Mouse (Mus musculus) lung, postnatal 36 days (tissue): ENCODE data around the gene Ttc28.

Experiments
- DNase-seq: peaks from one replicate; pipeline ENCODE4 v3.0.0; 2022; ENCODE audit warnings: mixed read lengths

Gene Ttc28

DNA sequence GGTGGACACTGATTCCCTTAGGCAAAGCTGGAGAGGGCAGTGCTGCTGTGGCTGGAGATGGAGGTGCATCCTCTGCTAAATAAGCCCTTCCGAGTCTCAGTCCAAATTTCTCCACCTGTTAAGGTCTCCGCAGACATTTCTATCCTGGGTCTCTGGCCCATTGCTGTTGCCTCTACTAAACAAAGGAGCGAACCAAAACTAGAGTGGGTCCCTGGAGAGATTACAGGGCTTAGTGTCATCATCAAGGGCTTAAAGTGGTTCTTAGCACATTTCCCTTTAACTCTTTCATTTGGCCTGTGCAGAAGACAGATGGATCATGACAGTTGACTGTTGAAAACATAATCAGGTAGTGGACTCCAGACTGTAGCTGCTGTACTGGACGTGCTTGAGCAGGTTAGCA lies 9.0 kb downstream of the Ttc28 start:
- no peak for DNase-seq

DNA sequence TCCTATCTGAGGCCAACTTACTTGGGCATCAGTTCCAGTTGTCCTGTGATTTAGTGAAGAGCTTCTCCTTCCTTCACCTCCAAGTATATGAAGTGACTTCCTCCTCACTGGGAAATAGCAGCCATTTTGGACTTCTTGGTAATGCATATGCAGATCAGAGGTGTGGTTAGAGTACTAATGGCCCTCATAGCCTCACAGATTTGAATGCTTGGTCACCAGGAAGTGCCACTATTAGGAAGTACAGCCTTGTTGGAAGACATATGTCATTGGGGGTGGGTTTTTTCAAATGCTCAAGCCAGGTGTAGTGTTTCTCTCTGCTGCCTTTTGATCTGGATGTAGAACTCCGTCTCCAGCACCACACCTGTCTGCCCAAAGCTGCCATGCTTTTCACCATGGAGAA lies 10.3 kb downstream of the Ttc28 start:
- no peak for DNase-seq

DNA sequence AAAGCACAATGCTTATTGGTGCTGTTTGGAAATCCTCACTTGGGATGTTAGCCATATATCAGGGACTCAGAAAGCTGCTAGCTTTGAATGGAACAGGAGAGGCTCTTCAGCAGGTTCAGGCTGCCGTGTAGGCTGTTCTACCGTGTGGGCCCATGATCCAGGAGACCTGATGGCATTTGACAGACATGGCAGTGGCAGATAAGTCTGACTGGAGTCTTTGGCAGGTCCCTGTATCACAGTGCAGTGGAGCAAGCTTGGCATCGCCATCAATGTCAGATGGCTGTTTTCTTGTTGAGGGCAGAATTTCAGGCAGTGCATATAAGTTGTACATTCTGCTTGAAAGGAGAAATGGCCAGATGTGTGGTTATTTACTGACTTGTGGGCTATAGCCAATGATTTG lies 11.0 kb downstream of the Ttc28 start:
- DNase-seq: no peak

DNA sequence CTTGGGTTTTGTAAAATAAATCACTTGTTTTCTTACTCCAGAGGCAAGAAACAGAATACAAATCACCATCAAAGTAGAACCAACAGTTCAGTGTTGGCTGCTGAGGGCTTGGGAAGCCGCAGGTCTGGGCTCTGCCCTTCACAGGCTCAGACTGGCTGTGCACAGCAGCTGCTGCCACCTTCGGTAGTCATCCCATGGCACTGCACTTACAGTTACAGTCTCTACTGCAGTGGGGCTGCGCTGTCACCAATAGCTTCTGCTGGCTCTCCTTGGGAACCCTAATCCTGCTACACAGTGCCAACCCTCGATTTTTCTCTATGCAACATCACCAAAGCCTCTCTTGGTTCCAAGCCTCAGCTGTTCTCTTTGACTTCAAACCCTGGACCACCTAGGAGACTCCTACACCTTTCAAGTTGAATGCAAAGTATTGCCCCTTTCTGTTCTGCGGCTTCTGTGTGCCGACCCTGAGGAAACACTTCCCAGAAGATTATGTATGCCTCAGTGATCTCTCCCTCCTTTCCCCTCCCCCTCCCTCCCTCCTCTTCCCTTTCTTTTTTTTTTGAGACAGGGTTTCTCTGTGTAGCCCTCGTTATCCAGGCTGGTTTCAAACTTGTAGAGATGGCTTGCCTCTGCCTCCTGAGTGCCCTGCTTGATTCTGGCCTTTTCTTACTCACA lies 17.6 kb downstream of the Ttc28 start:
- DNase-seq: no peak

GRCm38 (mm10) chr5:110898169-110898568 lies 18.6 kb downstream of the Ttc28 start:
- no peak for DNase-seq

DNA sequence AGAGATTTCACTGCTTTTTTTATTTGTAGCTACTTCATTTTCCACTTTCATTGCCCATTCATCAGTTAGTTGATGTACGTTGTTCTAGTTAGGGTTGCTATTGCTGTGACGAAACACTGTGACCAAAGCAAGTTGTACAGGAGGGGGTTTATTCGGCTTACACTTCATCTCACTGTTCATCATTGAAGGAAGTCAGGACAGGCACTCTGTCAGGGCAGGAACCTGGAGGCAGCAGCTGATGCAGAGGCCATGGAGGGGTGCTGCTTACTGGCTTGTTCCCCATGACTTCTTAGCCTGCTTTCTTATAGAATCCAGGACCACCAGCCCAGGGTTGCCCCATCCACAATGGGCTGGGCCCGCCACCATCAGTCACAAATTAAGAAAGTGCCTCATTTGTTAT lies 19.2 kb downstream of the Ttc28 start:
- no peak for DNase-seq

- no peak for DNase-seq
These were observed 20.7 kb downstream of the Ttc28 start for GRCm38 (mm10) chr5:110900331-110900730.

DNA sequence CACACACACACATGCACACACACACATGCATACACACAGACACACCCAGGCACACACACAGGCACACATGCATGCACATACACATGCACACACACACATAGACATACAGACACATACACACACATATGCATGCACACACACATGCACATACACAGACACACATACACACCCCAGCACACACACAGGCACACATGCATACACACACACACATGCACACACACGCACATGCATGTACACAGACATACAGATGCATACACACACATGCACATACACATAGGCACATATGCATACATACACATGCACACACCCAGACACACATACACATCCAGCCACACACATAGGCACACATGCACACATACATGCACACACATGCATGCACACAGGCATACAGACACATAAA lies 27.1 kb downstream of the Ttc28 start:
- DNase-seq: no peak

GRCm38 (mm10) chr5:110908879-110909278 lies 29.3 kb downstream of the Ttc28 start:
- DNase-seq: no peak

DNA sequence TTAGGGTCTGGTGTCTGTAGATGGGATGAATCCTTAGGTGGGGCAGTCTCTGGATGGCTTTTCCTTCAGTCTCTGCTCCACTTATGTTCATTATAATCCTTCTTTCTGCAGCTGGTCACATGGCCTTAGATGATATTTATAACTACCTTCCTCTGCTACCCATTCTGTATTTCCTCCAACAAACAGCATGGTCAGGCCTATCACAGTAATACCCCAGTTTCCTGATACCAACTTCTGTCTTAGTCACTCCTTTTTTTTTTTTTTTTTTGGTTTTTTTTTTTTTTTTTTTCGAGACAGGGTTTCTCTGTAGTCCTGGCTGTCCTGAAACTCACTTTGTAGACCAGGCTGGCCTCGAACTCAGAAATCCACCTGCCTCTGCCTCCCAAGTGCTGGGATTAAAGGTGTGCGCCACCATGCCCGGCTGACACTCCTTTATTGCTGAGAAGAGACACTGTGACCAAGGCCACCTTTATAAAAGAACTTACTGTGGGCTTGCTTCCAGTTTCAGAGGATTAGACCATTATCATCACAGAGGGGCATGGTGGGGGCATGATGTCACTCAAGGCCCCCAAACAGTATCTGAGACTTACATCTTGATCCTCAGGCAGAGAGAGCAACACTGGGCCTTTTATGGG lies 30.5 kb downstream of the Ttc28 start:
- no peak for DNase-seq

DNA sequence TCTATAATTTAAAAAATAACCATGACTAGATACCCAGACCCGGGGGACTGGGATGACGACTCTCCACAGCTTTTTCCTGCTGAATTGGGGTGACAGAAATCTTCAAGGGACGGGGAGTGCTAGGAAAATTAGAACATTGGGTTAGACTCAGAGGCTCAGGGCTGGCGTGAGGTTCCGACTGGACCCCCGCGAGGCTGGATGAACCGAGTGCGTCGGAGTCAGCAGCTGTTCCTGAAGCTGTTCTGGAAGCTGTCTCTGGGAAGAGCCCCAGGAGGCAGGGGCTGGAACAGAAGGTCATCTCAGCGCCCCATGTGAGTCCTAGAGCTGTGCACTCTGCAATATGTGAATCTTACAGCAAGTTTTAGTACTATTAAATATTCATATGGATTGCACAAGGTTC lies 35.3 kb downstream of the Ttc28 start:
- DNase-seq: no peak

GRCm38 (mm10) chr5:110916241-110916640 lies 36.6 kb downstream of the Ttc28 start:
- no peak for DNase-seq

- DNase-seq: no peak
These were observed 39.9 kb downstream of the Ttc28 start for GRCm38 (mm10) chr5:110919541-110919940.

GRCm38 (mm10) chr5:110923336-110923735 lies 43.7 kb downstream of the Ttc28 start:
- peak; percentile 51 for DNase-seq

GRCm38 (mm10) chr5:110924636-110925035 lies 45.0 kb downstream of the Ttc28 start:
- peak; percentile 20 for DNase-seq

DNA sequence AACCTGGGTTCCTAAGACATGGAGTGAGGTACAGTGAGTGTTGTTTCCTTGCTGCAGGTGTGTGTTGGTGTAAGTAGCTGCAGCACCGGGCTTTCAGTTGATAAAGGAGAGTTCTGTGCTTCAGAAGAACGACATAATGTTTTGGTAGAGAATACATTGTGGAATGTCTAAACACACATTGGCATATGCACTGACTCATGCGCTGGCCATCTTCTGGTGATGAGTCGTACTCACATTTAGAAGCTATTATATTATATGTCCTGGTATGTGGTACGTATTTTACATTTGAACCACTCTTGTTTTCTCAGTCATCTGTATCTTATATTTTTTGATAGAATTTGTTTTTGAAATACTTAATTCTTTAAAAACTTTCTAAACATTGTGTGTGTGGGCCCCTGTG lies 46.2 kb downstream of the Ttc28 start:
- DNase-seq: no peak

- no peak for DNase-seq
These were observed 48.7 kb downstream of the Ttc28 start for GRCm38 (mm10) chr5:110928289-110928688.

- DNase-seq: no peak
These were observed 49.7 kb downstream of the Ttc28 start for GRCm38 (mm10) chr5:110929306-110929705.

GRCm38 (mm10) chr5:110936606-110937005 lies 57.0 kb downstream of the Ttc28 start:
- no peak for DNase-seq

DNA sequence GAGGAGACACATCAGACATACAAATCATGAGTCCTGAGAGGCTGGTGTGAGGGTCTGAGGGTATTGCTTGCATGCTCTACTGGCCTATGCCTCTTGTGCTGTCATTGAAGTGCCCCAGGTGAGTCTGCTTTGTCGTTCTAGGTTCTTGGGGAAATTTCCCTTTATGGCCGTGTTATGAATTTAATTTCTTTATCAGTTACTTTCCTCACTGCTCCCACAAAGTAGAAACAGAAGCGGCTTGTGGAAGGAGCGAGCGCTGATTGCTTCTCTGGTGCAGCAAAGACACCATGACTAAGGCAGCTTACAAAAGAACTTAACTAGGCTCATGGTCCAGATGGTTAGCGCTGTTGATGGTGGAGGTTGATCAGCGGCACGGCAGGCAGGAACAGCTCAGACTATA lies 64.7 kb downstream of the Ttc28 start:
- no peak for DNase-seq

GRCm38 (mm10) chr5:110948476-110949399 lies 69.1 kb downstream of the Ttc28 start:
- DNase-seq: no peak

DNA sequence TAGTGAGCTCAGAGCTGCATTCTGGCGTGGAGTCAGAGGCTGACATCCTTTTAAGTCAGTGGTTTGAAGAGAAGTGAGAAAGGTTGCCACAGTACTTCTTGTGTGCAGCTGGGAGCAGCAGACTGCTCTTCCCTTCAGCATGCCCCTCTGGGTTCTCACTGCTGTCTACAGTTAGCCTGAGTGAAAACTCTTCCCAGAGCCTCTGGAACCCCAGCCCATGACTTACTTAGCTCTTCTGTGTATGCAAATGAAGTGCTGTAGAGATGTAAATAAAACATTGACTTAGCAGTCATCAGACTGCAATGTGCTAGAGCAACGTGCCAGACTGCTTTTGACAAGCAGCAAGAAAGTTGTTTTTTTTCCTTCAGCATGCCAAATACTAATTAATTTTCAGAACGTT lies 70.2 kb downstream of the Ttc28 start:
- no peak for DNase-seq

GRCm38 (mm10) chr5:110958196-110958595 lies 78.6 kb downstream of the Ttc28 start:
- no peak for DNase-seq

DNA sequence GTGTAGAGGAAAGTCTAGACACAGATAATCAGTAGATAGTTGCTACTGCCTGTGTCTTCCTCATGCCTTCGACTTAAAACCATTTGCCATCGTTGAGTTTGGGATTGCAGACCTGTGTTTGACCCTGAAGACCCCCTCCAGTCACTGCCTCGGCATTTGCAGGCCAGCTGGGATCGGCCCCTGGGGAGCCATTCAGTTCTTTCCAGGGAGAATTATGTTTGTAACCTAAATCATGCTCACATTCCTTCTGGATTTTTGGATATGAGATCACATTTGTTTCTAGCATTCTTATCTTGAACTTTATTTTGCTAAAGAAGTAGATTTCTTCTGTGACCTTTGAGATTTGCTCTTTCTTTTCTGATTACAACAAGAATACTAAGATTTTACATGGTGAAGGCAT lies 80.5 kb downstream of the Ttc28 start:
- DNase-seq: no peak
